Mouse (Mus musculus): ENCODE data around the gene Mfsd4a.

DNA sequence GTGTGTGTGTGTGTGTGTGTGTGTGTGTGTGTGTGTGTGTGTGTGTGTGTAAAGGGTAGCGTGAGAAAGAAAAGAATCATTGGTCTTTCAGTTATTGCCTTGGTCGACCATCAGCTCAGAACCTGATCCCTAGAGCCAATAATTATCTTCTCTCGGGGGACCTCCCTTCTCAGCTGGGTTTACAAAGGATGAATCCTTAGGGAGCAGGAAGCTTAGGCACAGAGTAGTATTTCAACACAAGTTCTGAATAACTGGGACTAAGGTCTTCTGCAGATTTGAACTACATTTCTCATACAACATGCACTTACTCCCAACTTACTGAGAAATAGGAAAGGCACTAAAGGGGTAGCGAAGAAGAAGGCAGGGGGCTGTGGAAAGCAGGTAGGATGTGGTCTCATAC is 78.4 kb downstream of the Mfsd4a start:
- TF ChIP-seq CTCF (IDR thresholded peaks at IDR 0.05; ENCODE audit: low read depth, low read length) (no peak), POLR2A (IDR thresholded peaks at IDR 0.05; ENCODE audit: borderline replicate concordance, low read depth, low read length) (no peak)
